ENCODE assay signal across 10 mouse cellular contexts in genomic region chr4:126325281-126325861, GRCm38 (mm10). TPM values are rescaled to one million over a fixed set of nuclear protein-coding genes. Genes with fewer than 3 reads are reported as not detected.
DNase-seq lines count a peak whose midpoint lies in the region; ATAC-seq and TF ChIP-seq lines count a peak whose summit lies in the region.
"Had no signal": no experiment of that assay in that cellular context is flagged by ENCODE, and none has a peak within 500 bp of the region (broad histone marks: within the 10 kb centered on the region; RNA-seq: fewer than 3 reads in every experiment).

Tekt2 (minus strand) TSS chr4:126325688.

- peaks cover 2% of the 10 kb centered on the region; the same call in 1 of the 2 replicates for H3K36me3 ChIP-seq in E14TG2a.4 (ENCODE audit: insufficient read depth, low read length)
- no peaks in the 10 kb centered on the region for H3K36me3 ChIP-seq in forebrain, embryonic 14.5 days (ENCODE audit: control insufficient read depth, insufficient read depth, low read length)
- H3K36me3 ChIP-seq in lung, embryonic 14.5 days (ENCODE audit: insufficient read depth) = no peaks in the 10 kb centered on the region

- WGBS in forebrain, embryonic 14.5 days = 9% methylated on average over 23 of the region's 23 CpGs
- WGBS in lung, embryonic 14.5 days = 12% methylated on average over 23 of the region's 23 CpGs

- intact Hi-C loops in gastrocnemius, postnatal 14 days (cut with DNase I; ENCODE audit: low total_unique reads) = no loop called here
- intact Hi-C loops in gastrocnemius, postnatal 36 days (cut with DNase I) = no loop called here
- intact Hi-C loops in left cerebral cortex, adult 2 months (cut with DNase I) = no loop called here

- peak within 1 kb of the TSS; percentile 34 for H3K4me2 ChIP-seq in forebrain, embryonic 14.5 days (ENCODE audit: low read length)
- H3K4me2 ChIP-seq in lung, embryonic 14.5 days = peak within 1 kb of the TSS; percentile 50

- peaks cover 38% of the 10 kb centered on the region for H3K27me3 ChIP-seq in E14TG2a.4 (ENCODE audit: insufficient read depth, low read length)
- H3K27me3 ChIP-seq in forebrain, embryonic 14.5 days (replicated peaks; ENCODE audit: control insufficient read depth, insufficient read depth, low read length) = no peaks in the 10 kb centered on the region; the same call in 1 of the 2 replicates
- H3K27me3 ChIP-seq in lung, embryonic 14.5 days (ENCODE audit: insufficient read depth, low read length) = peaks cover 8% of the 10 kb centered on the region
- H3K27me3 ChIP-seq: CH12.LX had no signal

- no peaks in the 10 kb centered on the region for H3K9me3 ChIP-seq in E14TG2a.4 (ENCODE audit: low read length)
- H3K9me3 ChIP-seq in forebrain, embryonic 14.5 days (replicated peaks; ENCODE audit: control insufficient read depth, low read length) = no peaks in the 10 kb centered on the region
- H3K9me3 ChIP-seq in lung, embryonic 14.5 days (ENCODE audit: low read depth, low read length) = no peaks in the 10 kb centered on the region

- H3K4me3 ChIP-seq in E14TG2a.4 (replicated peaks; ENCODE audit: low read length) = peak within 1 kb of the TSS; percentile 69
- H3K4me3 ChIP-seq in forebrain, embryonic 14.5 days (ENCODE audit: low read depth, low read length) = no peak within 1 kb of the TSS
- H3K4me3 ChIP-seq in lung, embryonic 14.5 days (ENCODE audit: low read depth, low read length) = peak within 1 kb of the TSS; percentile 16; the same call in 1 of the 2 replicates
- H3K4me3 ChIP-seq in left cerebral cortex, adult 2 months = no peak within 1 kb of the TSS

- no peak within 1 kb of the TSS for H3K27ac ChIP-seq in forebrain, embryonic 14.5 days (ENCODE audit: low read depth, low read length)
- H3K27ac ChIP-seq in lung, embryonic 14.5 days (ENCODE audit: low read depth) = no peak within 1 kb of the TSS
- no peak within 1 kb of the TSS for H3K27ac ChIP-seq in left cerebral cortex, adult 2 months

- no peak for ATAC-seq in forebrain, embryonic 14.5 days
- no peak for ATAC-seq in lung, embryonic 14.5 days (ENCODE audit: insufficient read depth)
- ATAC-seq in megakaryocyte progenitor cell, adult 5-6 weeks (replicated peaks; ENCODE audit: poor library complexity) = no peak

- H3K9ac ChIP-seq in forebrain, embryonic 14.5 days (ENCODE audit: low read length) = peak within 1 kb of the TSS; percentile 32; the same call in 1 of the 2 replicates
- H3K9ac ChIP-seq in lung, embryonic 14.5 days = 0 out of 2 replicates have a peak within 1 kb of the TSS, but pooled peaks have one; percentile 23

- no peak for TF ChIP-seq CTCF in E14TG2a.4 (conservative IDR thresholded peaks at IDR 0.05; ENCODE audit: low read length)
- TF ChIP-seq CTCF in lung, embryonic 14.5 days (IDR thresholded peaks at IDR 0.05; ENCODE audit: low read depth) = no peak
- no peak for TF ChIP-seq CTCF in left cerebral cortex, adult 2 months (IDR thresholded peaks at IDR 0.05)

- peaks cover 58% of the 10 kb centered on the region for H3K4me1 ChIP-seq in E14TG2a.4 (replicated peaks; ENCODE audit: low read depth, low read length)
- H3K4me1 ChIP-seq in forebrain, embryonic 14.5 days (ENCODE audit: control insufficient read depth, insufficient read depth, low read length) = 0 out of 2 replicates have a peak, but pooled peaks cover 8% of the 10 kb centered on the region
- peaks cover 2% of the 10 kb centered on the region; the same call in 1 of the 2 replicates for H3K4me1 ChIP-seq in lung, embryonic 14.5 days (ENCODE audit: insufficient read depth)

- peak; percentile 47 for DNase-seq in gastrocnemius, postnatal 14 days
- no peak for DNase-seq in gastrocnemius, postnatal 36 days
- no peak for DNase-seq in forebrain, embryonic 14.5 days (ENCODE audit: low spot score)
- peak; percentile 26 for DNase-seq in lung, embryonic 14.5 days
- no peak for DNase-seq in left cerebral cortex, adult 2 months (ENCODE audit: extremely low spot score in 1 of 2, low spot score in 2 of 2)
- DNase-seq in layer of hippocampus, postnatal 36 days = no peak

RNA-seq across cellular contexts. Expression of gene Tekt2, which starts in this region (rescaled TPM):
- total RNA-seq in gastrocnemius, postnatal 14 days (2021) = 1 to 10 TPM in 1 of 2 experiments, under 1 TPM in 1; 0.74 to 1.1 TPM
- under 1 TPM; 0.46 to 0.59 TPM for total RNA-seq in gastrocnemius, postnatal 36 days (2021)
- 9.4 and 11.1 TPM in 2 replicates for polyA plus RNA-seq in forebrain, embryonic 14.5 days (2014; fragmentation: Nextera tagmentation; extraction: Ambion mirVana)
- polyA plus RNA-seq in lung, embryonic 14.5 days (2014; fragmentation: Nextera tagmentation; extraction: Ambion mirVana) = 1.3 and 2.5 TPM in 2 replicates
- total RNA-seq in megakaryocyte progenitor cell, adult 5-6 weeks (2015) = not detected in 2 replicates
- total RNA-seq in megakaryocyte progenitor cell, adult 5-6 weeks (2017) = not detected in 2 replicates
- 1 to 10 TPM; 1.5 to 1.6 TPM for total RNA-seq in left cerebral cortex, adult 2 months (2021)
- total RNA-seq in layer of hippocampus, postnatal 36 days (2021) = 1 to 10 TPM; 1.8 to 2.1 TPM
- total RNA-seq: neutrophil, adult 5-6 weeks had no signal

Comparison
In these comparisons a context has a peak if more than half of its experiments do, and no peak if none do; other contexts are left out.
1. DNase-seq: peak in gastrocnemius, postnatal 14 days (single experiment) and lung, embryonic 14.5 days (single experiment); none in gastrocnemius, postnatal 36 days (0 of 2), forebrain, embryonic 14.5 days (single experiment), left cerebral cortex, adult 2 months (0 of 2) and layer of hippocampus, postnatal 36 days (0 of 2).
2. H3K4me3 ChIP-seq: peak in E14TG2a.4 (single experiment) and lung, embryonic 14.5 days (single experiment); none in forebrain, embryonic 14.5 days (single experiment) and left cerebral cortex, adult 2 months (single experiment).